Mouse (Mus musculus) liver, adult 2 months (tissue): Measurements from ENCODE around the gene Ctns. TPM values are rescaled to one million over a fixed set of nuclear protein-coding genes. Genes with fewer than 3 reads are reported as not detected.
A peak's percentile ranks its signal among the peaks of the same experiment; 100 is the strongest.

Experiments used
- DNase-seq: peaks from one replicate; pipeline ENCODE4 v3.0.0-alpha.2; 2011; ENCODE audit warnings: low read depth, low spot score; ENCODE audit errors: extremely low read depth
- H3K27ac ChIP-seq: fragments of 200-500 bp; replicated peaks from 2 replicates; pipeline ENCODE4 v1.5.1; 2012; ENCODE audit warnings: low read depth, mild to moderate bottlenecking, control low read depth, inconsistent platforms, low read length; ENCODE audit not compliant: insufficient read depth
- H3K27me3 ChIP-seq: fragments of 200-500 bp; 2 replicates; pipeline ENCODE4 v1.6.1; 2012; ENCODE audit warnings: mild to moderate bottlenecking, moderate library complexity, low read length, inconsistent platforms; ENCODE audit not compliant: control insufficient read depth, insufficient read depth
- H3K36me3 ChIP-seq: fragments of 200-500 bp; 2 replicates; pipeline ENCODE4 v1.6.1; 2012; ENCODE audit warnings: low read length, inconsistent platforms; ENCODE audit not compliant: control insufficient read depth, insufficient read depth
- H3K4me1 ChIP-seq: fragments of 200-500 bp; 2 replicates; pipeline ENCODE4 v1.6.1; 2011; ENCODE audit warnings: low read length; ENCODE audit not compliant: control insufficient read depth, insufficient read depth
- H3K4me3 ChIP-seq: fragments of 200-500 bp; 2 replicates; pipeline ENCODE4 v1.5.1; 2011; ENCODE audit warnings: low read depth, mild to moderate bottlenecking, control low read depth, low read length, moderate library complexity; ENCODE audit not compliant: insufficient read depth
- H3K79me2 ChIP-seq: fragments of 200-500 bp; 2 replicates; pipeline ENCODE4 v1.6.1; 2012; ENCODE audit warnings: inconsistent platforms, mild to moderate bottlenecking, low read length, moderate library complexity; ENCODE audit not compliant: control insufficient read depth, insufficient read depth
- H3K9ac ChIP-seq: fragments of 200-500 bp; 2 replicates; pipeline ENCODE4 v1.6.1; 2012; ENCODE audit warnings: low read depth, mild to moderate bottlenecking, control low read depth, inconsistent platforms, low read length
- CTCF ChIP-seq: fragments of 200-500 bp; IDR thresholded peaks from 2 replicates; pipeline ENCODE4 v1.5.1; 2011; ENCODE audit warnings: low read depth, low read length, control low read depth
- POLR2A ChIP-seq: fragments of 200-500 bp; IDR thresholded peaks from 2 replicates; pipeline ENCODE4 v1.6.1; 2011; ENCODE audit warnings: low read length, control low read depth; ENCODE audit not compliant: insufficient read depth; ENCODE audit errors: extremely low read depth
- WGBS: fragments of 180-500 bp; shearing (Covaris S2); methylation state at CpG from one replicate; pipeline ENCODE4 v1.1.7; 2018; 5-methylcytosine and 5-hydroxymethylcytosine counted together
- polyA plus RNA-seq: library from polyadenylated mRNA; depleted of rRNA; stranded (reverse); fragments of >200 nt; gene quantifications from 2 replicates; pipeline ENCODE4 v1.2.3, GENCODE M21; 2012
- total RNA-seq: library from RNA; depleted of rRNA; stranded (reverse); fragments of >200 nt; gene quantifications from 2 replicates; pipeline ENCODE4 v1.2.3, GENCODE M21; 2014

The Ctns gene
- total and polyA plus RNA-seq, 2 experiments: 11.5 to 16.6 TPM

- DNase-seq: peak; percentile 62
- H3K4me3 ChIP-seq: no peak overlapping the region
- H3K4me1 ChIP-seq: peaks cover 13% of the 10 kb centered on the region
- no peak overlapping the region for H3K27ac ChIP-seq
- no peak overlapping the region for H3K9ac ChIP-seq
- no peak for TF ChIP-seq CTCF
- TF ChIP-seq POLR2A: no peak
- no peaks in the 10 kb centered on the region for H3K79me2 ChIP-seq
- H3K36me3 ChIP-seq: no peaks in the 10 kb centered on the region
- H3K27me3 ChIP-seq: no peaks in the 10 kb centered on the region
- WGBS: 53% methylated on average over 6 of the region's 6 CpGs
These were observed 30.3 kb downstream of the Ctns start for GRCm38 (mm10) chr11:73168576-73168975.

DNA sequence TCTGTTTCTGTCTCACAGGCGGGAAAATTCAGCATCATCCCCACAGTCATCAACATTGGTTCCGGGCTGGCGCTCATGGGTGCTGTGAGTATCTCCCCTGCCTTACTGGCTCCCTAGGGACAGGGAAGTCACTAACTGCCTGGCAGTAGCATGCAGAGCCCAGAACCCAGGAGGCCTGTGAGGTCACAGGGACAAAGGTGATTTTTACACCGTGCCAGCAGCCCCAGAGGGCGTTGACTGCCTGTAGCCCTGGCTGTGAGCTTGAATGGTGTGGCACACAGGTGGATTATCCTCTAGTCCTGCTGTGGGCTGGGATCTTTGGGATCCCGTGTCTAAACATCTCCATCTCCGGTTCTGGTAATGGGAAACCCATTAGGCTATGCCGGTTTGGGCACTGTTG lies 30.8 kb downstream of the Ctns start:
- 52% methylated on average over 8 of the region's 8 CpGs for WGBS
- H3K9ac ChIP-seq: no peak overlapping the region
- peak; percentile 89 for DNase-seq
- H3K4me3 ChIP-seq: no peak overlapping the region
- H3K4me1 ChIP-seq: peaks cover 13% of the 10 kb centered on the region
- TF ChIP-seq CTCF (no peak), POLR2A (no peak)
- H3K27ac ChIP-seq: 0 out of 2 replicates have a peak overlapping the region, but pooled peaks have one; percentile 1
- H3K27me3 ChIP-seq: no peaks in the 10 kb centered on the region
- H3K36me3 ChIP-seq: no peaks in the 10 kb centered on the region
- H3K79me2 ChIP-seq: no peaks in the 10 kb centered on the region

- peaks cover 3% of the 10 kb centered on the region; the same call in 1 of the 2 replicates for H3K4me1 ChIP-seq
- no peak overlapping the region for H3K27ac ChIP-seq
- no peaks in the 10 kb centered on the region for H3K36me3 ChIP-seq
- WGBS: 71% methylated on average over 5 of the region's 5 CpGs
- no peaks in the 10 kb centered on the region for H3K27me3 ChIP-seq
- H3K4me3 ChIP-seq: no peak overlapping the region
- H3K9ac ChIP-seq: no peak overlapping the region
- DNase-seq: no peak
- H3K79me2 ChIP-seq: no peaks in the 10 kb centered on the region
- TF ChIP-seq POLR2A (no peak), CTCF (no peak)
These were observed 36.6 kb downstream of the Ctns start for GRCm38 (mm10) chr11:73162284-73162683.

- Histone ChIP-seq H3K36me3 (no peaks in the 10 kb centered on the region), H3K9ac (no peak overlapping the region), H3K4me3 (no peak overlapping the region), H3K27me3 (no peaks in the 10 kb centered on the region), H3K79me2 (no peaks in the 10 kb centered on the region), H3K27ac (no peak overlapping the region), H3K4me1 (peaks cover 3% of the 10 kb centered on the region; the same call in 1 of the 2 replicates)
- 85% methylated on average over 4 of the region's 4 CpGs for WGBS
- TF ChIP-seq POLR2A: no peak
- TF ChIP-seq CTCF: no peak
- no peak for DNase-seq
These were observed 37.2 kb downstream of the Ctns start for GRCm38 (mm10) chr11:73161616-73162015.

GRCm38 (mm10) chr11:73160811-73161200 lies 38.0 kb downstream of the Ctns start:
- H3K9ac ChIP-seq: peak overlapping the region; percentile 32; the same call in 1 of the 2 replicates
- peaks cover 3% of the 10 kb centered on the region; the same call in 1 of the 2 replicates for H3K4me1 ChIP-seq
- H3K79me2 ChIP-seq: no peaks in the 10 kb centered on the region
- H3K27me3 ChIP-seq: no peaks in the 10 kb centered on the region
- H3K36me3 ChIP-seq: no peaks in the 10 kb centered on the region
- no peak for DNase-seq
- TF ChIP-seq CTCF (no peak), POLR2A (no peak)
- no peak overlapping the region for H3K4me3 ChIP-seq
- no peak overlapping the region for H3K27ac ChIP-seq
- 39% methylated on average over 6 of the region's 6 CpGs for WGBS

DNA sequence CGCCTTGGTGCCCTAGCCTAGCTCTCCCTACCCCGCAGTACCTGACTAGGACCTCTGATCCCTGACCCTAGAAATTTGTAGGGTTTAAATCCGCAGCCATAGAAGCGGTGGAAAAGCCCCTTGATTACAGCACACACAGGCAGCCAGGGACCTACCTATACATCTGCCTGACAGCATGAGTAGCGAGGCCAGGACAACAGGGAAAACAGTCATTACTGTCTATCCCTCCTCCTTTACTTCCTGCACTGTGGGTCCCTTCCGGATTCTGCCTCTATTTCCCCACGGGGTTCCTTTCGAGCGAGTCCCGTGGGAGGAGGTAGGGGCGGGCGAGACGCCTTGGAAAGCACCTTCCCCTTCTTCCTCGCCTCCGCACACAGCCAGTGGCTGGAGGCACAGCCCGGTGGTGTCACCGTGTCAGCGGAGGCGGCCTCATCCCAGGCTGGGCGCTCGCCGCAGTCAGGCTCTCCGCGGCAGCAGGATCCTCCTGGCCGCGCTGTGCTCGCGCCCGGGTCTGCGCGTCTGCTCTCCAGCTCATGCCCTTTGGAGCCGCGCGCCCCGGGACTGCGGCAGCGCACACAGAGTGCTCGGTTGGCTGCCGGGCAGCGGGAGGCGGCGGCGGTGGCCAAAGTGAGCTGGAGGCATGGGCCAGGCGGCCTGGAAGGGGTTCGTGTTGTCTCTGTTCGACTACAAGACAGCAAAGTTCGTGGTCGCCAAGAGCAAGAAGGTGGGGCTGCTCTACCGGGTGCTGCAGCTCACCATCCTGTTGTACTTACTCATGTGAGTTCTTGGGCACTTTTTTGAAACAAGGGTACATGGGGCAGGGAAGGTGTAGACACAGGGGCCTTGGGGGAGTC lies 38.7 kb downstream of the Ctns start, which contains the start of gene P2rx5:
Gene P2rx5, plus strand, starts transcription at position 465 of the 854 bp plus-strand sequence.
- WGBS: 4% methylated on average over 49 of the region's 49 CpGs
- H3K9ac ChIP-seq: peak within 1 kb of the TSS; percentile 32
- peak; percentile 36 for DNase-seq

More for the DNA sequence above, 38.7 kb downstream of the Ctns start, which contains the start of gene P2rx5:
- Histone ChIP-seq H3K4me1 (peaks cover 3% of the 10 kb centered on the region; the same call in 1 of the 2 replicates), H3K4me3 (peak within 1 kb of the TSS; percentile 51; the same call in 1 of the 2 replicates), H3K27me3 (no peaks in the 10 kb centered on the region), H3K36me3 (no peaks in the 10 kb centered on the region), H3K79me2 (no peaks in the 10 kb centered on the region), H3K27ac (no peak within 1 kb of the TSS)
- TF ChIP-seq CTCF: no peak
- TF ChIP-seq POLR2A: no peak
